Mouse (Mus musculus): Measurements from ENCODE around the gene Igf2r.

- TF ChIP-seq CTCF (IDR thresholded peaks at IDR 0.05; ENCODE audit: control insufficient read depth, insufficient read depth, insufficient replicate concordance, low read depth, low read length): no peak
- no peak for TF ChIP-seq POLR2A (IDR thresholded peaks at IDR 0.05; ENCODE audit: control insufficient read depth, low read depth, low read length)
Observed at GRCm38 (mm10) chr17:12688427-12689110, 80.9 kb downstream of the Igf2r start.

Measured in testis, adult 2 months (tissue).